Mouse (Mus musculus): ENCODE measurements around the gene Atl2.

The Atl2 gene

GRCm38 (mm10) chr17:79898156-79898746 is 2.3 kb upstream of the Atl2 start:
- no peak for DNase-seq (ENCODE audit: extremely low read depth, low read depth, low spot score)

- no peak for DNase-seq (ENCODE audit: extremely low read depth, low read depth, low spot score)
These were observed 1.7 kb upstream of the Atl2 start for GRCm38 (mm10) chr17:79897666-79898065.

GRCm38 (mm10) chr17:79894971-79895882 is 696 bp downstream of the Atl2 start:
- no peak for DNase-seq (ENCODE audit: extremely low read depth, low read depth, low spot score)

GRCm38 (mm10) chr17:79894054-79894453 is 1.9 kb downstream of the Atl2 start:
- DNase-seq (ENCODE audit: extremely low read depth, low read depth, low spot score) = no peak

GRCm38 (mm10) chr17:79891944-79892343 is 4.0 kb downstream of the Atl2 start:
- no peak for DNase-seq (ENCODE audit: extremely low read depth, low read depth, low spot score)

GRCm38 (mm10) chr17:79887926-79888325 is 8.0 kb downstream of the Atl2 start:
- DNase-seq (ENCODE audit: extremely low read depth, low read depth, low spot score) = no peak

GRCm38 (mm10) chr17:79883198-79883597 is 12.7 kb downstream of the Atl2 start:
- DNase-seq (ENCODE audit: extremely low read depth, low read depth, low spot score) = no peak

- no peak for DNase-seq (ENCODE audit: extremely low read depth, low read depth, low spot score)
These were observed 30.9 kb downstream of the Atl2 start for GRCm38 (mm10) chr17:79865027-79865426.

GRCm38 (mm10) chr17:79864503-79864902 is 31.4 kb downstream of the Atl2 start:
- DNase-seq (ENCODE audit: extremely low read depth, low read depth, low spot score) = no peak

GRCm38 (mm10) chr17:79862038-79862437 is 33.9 kb downstream of the Atl2 start:
- no peak for DNase-seq (ENCODE audit: extremely low read depth, low read depth, low spot score)

- DNase-seq (ENCODE audit: extremely low read depth, low read depth, low spot score) = no peak
These were observed 40.4 kb downstream of the Atl2 start for GRCm38 (mm10) chr17:79855533-79855932.

GRCm38 (mm10) chr17:79848385-79848784 is 47.5 kb downstream of the Atl2 start:
- no peak for DNase-seq (ENCODE audit: extremely low read depth, low read depth, low spot score)

- DNase-seq (ENCODE audit: extremely low read depth, low read depth, low spot score) = no peak
These were observed 49.7 kb downstream of the Atl2 start for GRCm38 (mm10) chr17:79846182-79846581.

- no peak for DNase-seq (ENCODE audit: extremely low read depth, low read depth, low spot score)
These were observed 50.2 kb downstream of the Atl2 start for GRCm38 (mm10) chr17:79845695-79846094.

- no peak for DNase-seq (ENCODE audit: extremely low read depth, low read depth, low spot score)
These were observed 55.4 kb downstream of the Atl2 start for GRCm38 (mm10) chr17:79840254-79841238.

- DNase-seq (ENCODE audit: extremely low read depth, low read depth, low spot score) = no peak
These were observed 58.9 kb downstream of the Atl2 start for GRCm38 (mm10) chr17:79836978-79837377.

- DNase-seq (ENCODE audit: extremely low read depth, low read depth, low spot score) = no peak
These were observed 60.1 kb downstream of the Atl2 start for GRCm38 (mm10) chr17:79835714-79836373.

- DNase-seq (ENCODE audit: extremely low read depth, low read depth, low spot score) = no peak
These were observed 63.6 kb downstream of the Atl2 start for GRCm38 (mm10) chr17:79832284-79832683.

GRCm38 (mm10) chr17:79826482-79827034 is 69.4 kb downstream of the Atl2 start:
- DNase-seq (ENCODE audit: extremely low read depth, low read depth, low spot score) = no peak
